Mouse (Mus musculus): ENCODE results near the gene Eif2b5. TPM values are rescaled to one million over a fixed set of nuclear protein-coding genes. Genes with fewer than 3 reads are reported as not detected.

The Eif2b5 gene
- polyA plus RNA-seq, 1 experiment from 2014 or later: 80.6 TPM

DNA sequence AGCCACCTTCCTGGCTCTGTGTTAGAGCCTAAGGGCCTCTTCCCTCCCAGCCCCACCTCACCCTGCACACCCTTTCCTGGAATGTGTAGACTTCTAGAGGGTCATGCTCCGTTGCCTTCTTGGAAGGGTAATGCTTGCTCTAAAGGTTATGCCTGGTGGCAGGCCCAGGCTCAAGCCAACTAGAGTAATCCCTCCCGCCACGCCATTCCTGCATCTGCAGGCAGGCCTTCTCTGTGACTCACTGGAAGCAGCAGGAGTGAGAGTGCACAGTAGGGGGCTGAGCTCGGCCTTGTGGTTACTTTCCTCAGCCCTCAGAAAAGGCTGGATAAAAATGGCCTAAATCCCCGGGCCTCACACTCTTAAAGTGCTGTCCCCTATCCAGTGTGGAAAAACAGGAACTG, 38.5 kb downstream of the Eif2b5 start:
- H3K9me3 ChIP-seq (replicated peaks; ENCODE audit: control insufficient read depth, low read length): no peaks in the 10 kb centered on the region
- 33% methylated on average over 5 of the region's 5 CpGs for WGBS
- peak overlapping the region; percentile 89 for H3K4me3 ChIP-seq (ENCODE audit: low read length)
- no peak for ATAC-seq (replicated peaks; ENCODE audit: extremely low read depth, insufficient read depth, low FRiP score)
- H3K4me2 ChIP-seq (ENCODE audit: low read depth, low read length): peak overlapping the region; percentile 82
- H3K9ac ChIP-seq (ENCODE audit: low read length): peak overlapping the region; percentile 98
- H3K4me1 ChIP-seq (ENCODE audit: control insufficient read depth, insufficient read depth, low read length): peaks cover 22% of the 10 kb centered on the region
- peaks cover 52% of the 10 kb centered on the region for H3K36me3 ChIP-seq (ENCODE audit: control insufficient read depth, insufficient read depth)
- H3K27ac ChIP-seq (ENCODE audit: low read length): peak overlapping the region; percentile 65
- no peaks in the 10 kb centered on the region for H3K27me3 ChIP-seq (ENCODE audit: control insufficient read depth, insufficient read depth, low read length)

- Histone ChIP-seq H3K27ac (ENCODE audit: low read length) (no peak overlapping the region; the same call in 1 of the 2 replicates), H3K4me1 (ENCODE audit: control insufficient read depth, insufficient read depth, low read length) (peaks cover 22% of the 10 kb centered on the region), H3K27me3 (ENCODE audit: control insufficient read depth, insufficient read depth, low read length) (no peaks in the 10 kb centered on the region), H3K4me3 (ENCODE audit: low read length) (peak overlapping the region; percentile 89), H3K4me2 (ENCODE audit: low read depth, low read length) (peak overlapping the region; percentile 82), H3K9me3 (replicated peaks; ENCODE audit: control insufficient read depth, low read length) (no peaks in the 10 kb centered on the region), H3K9ac (ENCODE audit: low read length) (peak overlapping the region; percentile 98), H3K36me3 (ENCODE audit: control insufficient read depth, insufficient read depth) (peaks cover 56% of the 10 kb centered on the region)
- WGBS: 34% methylated on average over 6 of the region's 6 CpGs
- no peak for ATAC-seq (replicated peaks; ENCODE audit: extremely low read depth, insufficient read depth, low FRiP score)
Measured at GRCm38 (mm10) chr16:20537601-20538320, 39.1 kb downstream of the Eif2b5 start.

DNA sequence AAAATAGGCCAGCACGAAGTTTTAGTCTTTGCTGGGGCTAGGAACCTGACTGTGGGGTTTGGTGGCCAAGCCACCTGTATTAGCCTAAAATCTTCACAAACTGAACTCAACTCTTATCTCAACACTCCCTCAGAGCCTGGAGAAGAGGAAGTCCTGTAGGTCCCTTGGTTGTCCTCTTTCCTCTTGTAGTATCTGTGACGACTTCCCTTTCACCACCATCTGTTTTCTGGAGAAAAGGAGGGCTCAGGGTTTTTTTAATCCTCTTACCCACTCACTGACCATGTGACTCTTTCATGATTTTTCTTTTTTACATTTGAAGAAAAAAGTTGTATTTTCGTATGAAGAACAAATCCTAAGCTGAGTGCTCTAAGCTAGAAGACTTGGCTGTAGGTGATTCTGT, 41.0 kb downstream of the Eif2b5 start:
- WGBS: 68% methylated on average over 3 of the region's 3 CpGs
- Histone ChIP-seq H3K4me1 (ENCODE audit: control insufficient read depth, insufficient read depth, low read length) (peaks cover 22% of the 10 kb centered on the region), H3K36me3 (ENCODE audit: control insufficient read depth, insufficient read depth) (peaks cover 62% of the 10 kb centered on the region), H3K4me3 (ENCODE audit: low read length) (no peak overlapping the region), H3K9me3 (replicated peaks; ENCODE audit: control insufficient read depth, low read length) (no peaks in the 10 kb centered on the region), H3K9ac (ENCODE audit: low read length) (no peak overlapping the region), H3K27ac (ENCODE audit: low read length) (no peak overlapping the region), H3K27me3 (ENCODE audit: control insufficient read depth, insufficient read depth, low read length) (no peaks in the 10 kb centered on the region), H3K4me2 (ENCODE audit: low read depth, low read length) (no peak overlapping the region)
- no peak for ATAC-seq (replicated peaks; ENCODE audit: extremely low read depth, insufficient read depth, low FRiP score)

- Histone ChIP-seq H3K27me3 (ENCODE audit: control insufficient read depth, insufficient read depth, low read length) (no peaks in the 10 kb centered on the region), H3K4me3 (ENCODE audit: low read length) (no peak overlapping the region), H3K9me3 (replicated peaks; ENCODE audit: control insufficient read depth, low read length) (no peaks in the 10 kb centered on the region), H3K27ac (ENCODE audit: low read length) (no peak overlapping the region), H3K9ac (ENCODE audit: low read length) (no peak overlapping the region), H3K4me2 (ENCODE audit: low read depth, low read length) (no peak overlapping the region), H3K36me3 (ENCODE audit: control insufficient read depth, insufficient read depth) (peaks cover 62% of the 10 kb centered on the region), H3K4me1 (ENCODE audit: control insufficient read depth, insufficient read depth, low read length) (peaks cover 22% of the 10 kb centered on the region)
- 70% methylated on average over 4 of the region's 4 CpGs for whole genome bisulfite sequencing
- ATAC-seq (replicated peaks; ENCODE audit: extremely low read depth, insufficient read depth, low FRiP score): no peak
Measured at GRCm38 (mm10) chr16:20540438-20540837, 41.8 kb downstream of the Eif2b5 start.

GRCm38 (mm10) chr16:20545696-20546095, 47.1 kb downstream of the Eif2b5 start:
- no peak for ATAC-seq (replicated peaks; ENCODE audit: extremely low read depth, insufficient read depth, low FRiP score)
- no peak overlapping the region for H3K4me2 ChIP-seq (ENCODE audit: low read depth, low read length)
- H3K9ac ChIP-seq (ENCODE audit: low read length): no peak overlapping the region
- no peak overlapping the region for H3K27ac ChIP-seq (ENCODE audit: low read length)
- peaks cover 13% of the 10 kb centered on the region for H3K4me1 ChIP-seq (ENCODE audit: control insufficient read depth, insufficient read depth, low read length)
- no peak overlapping the region for H3K4me3 ChIP-seq (ENCODE audit: low read length)
- 91% methylated on average over 10 of the region's 10 CpGs for WGBS
- H3K9me3 ChIP-seq (replicated peaks; ENCODE audit: control insufficient read depth, low read length): no peaks in the 10 kb centered on the region
- no peaks in the 10 kb centered on the region for H3K27me3 ChIP-seq (ENCODE audit: control insufficient read depth, insufficient read depth, low read length)
- H3K36me3 ChIP-seq (ENCODE audit: control insufficient read depth, insufficient read depth): peaks cover 33% of the 10 kb centered on the region

DNA sequence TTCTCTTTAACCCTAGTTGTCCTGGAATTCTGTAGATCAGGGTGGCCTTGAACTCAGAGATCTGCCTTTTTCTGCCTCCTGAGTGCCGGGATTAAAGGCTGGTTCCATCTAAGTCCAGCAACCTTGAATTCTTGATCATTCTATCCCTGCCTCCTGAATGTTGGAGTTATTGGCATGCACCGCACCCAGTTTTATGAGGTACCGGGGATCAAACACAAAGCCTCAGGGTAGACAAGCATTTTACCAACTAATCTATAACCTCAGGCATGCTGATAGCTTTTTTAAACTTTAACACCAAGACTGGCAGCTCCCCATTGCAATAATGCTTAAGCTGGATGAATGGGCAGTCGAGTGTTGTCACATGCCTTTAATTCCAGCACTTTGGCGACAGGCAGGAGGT, 48.8 kb downstream of the Eif2b5 start:
- WGBS: 47% methylated on average over 5 of the region's 5 CpGs
- Histone ChIP-seq H3K9ac (ENCODE audit: low read length) (peak overlapping the region; percentile 79), H3K36me3 (ENCODE audit: control insufficient read depth, insufficient read depth) (peaks cover 27% of the 10 kb centered on the region), H3K9me3 (replicated peaks; ENCODE audit: control insufficient read depth, low read length) (no peaks in the 10 kb centered on the region), H3K27me3 (ENCODE audit: control insufficient read depth, insufficient read depth, low read length) (no peaks in the 10 kb centered on the region), H3K4me1 (ENCODE audit: control insufficient read depth, insufficient read depth, low read length) (peaks cover 13% of the 10 kb centered on the region), H3K27ac (ENCODE audit: low read length) (peak overlapping the region; percentile 57), H3K4me2 (ENCODE audit: low read depth, low read length) (peak overlapping the region; percentile 69), H3K4me3 (ENCODE audit: low read length) (peak overlapping the region; percentile 84; the same call in 1 of the 2 replicates)
- ATAC-seq (replicated peaks; ENCODE audit: extremely low read depth, insufficient read depth, low FRiP score): no peak

DNA sequence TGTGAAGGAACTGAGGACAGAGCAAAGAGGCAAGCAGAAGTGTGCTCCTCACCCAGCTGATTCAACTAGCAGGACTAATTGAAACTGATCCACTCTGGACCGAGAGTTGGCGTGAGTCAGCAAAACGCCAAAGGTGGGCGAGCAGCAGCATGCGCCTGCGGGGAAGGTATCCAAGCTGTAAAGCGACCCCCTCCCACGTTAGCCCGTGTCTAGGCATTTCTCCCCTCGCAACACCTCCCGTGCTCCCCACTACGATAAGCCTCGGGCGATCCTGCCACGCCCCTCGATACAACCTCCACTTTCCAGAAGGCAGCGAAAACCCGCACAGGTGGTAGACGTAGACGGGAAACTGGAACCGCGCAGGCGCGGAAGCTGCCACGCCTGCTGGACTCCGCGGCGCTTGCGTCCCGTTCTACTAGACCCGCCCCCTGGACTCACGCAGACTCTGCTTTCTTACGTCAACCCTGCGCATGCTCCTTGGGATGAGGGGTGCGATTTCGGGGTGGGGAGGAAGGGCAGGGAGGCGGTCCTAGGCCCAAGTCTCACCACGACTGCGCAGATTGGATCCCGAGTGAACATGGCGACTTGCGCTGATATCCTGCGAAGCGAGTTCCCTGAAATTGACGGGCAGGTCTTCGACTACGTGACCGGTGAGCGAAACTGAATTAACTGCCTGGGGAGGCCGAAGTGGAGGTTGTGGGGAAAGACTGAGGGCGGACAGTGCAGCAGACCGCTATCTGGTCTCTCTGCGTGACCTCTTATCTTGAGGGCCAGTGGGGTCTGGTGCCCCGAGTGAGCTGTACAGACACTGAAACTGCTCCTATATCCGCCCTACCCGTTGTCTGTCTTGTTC, 49.7 kb downstream of the Eif2b5 start, which contains the start of gene Abcf3:
Gene Abcf3 (plus strand): TSS at position 482 of the 853 bp plus-strand sequence.
- Histone ChIP-seq H3K4me2 (ENCODE audit: low read depth, low read length) (peak within 1 kb of the TSS; percentile 71), H3K4me3 (ENCODE audit: low read length) (peak within 1 kb of the TSS; percentile 84), H3K27me3 (ENCODE audit: control insufficient read depth, insufficient read depth, low read length) (no peaks in the 10 kb centered on the region), H3K9me3 (replicated peaks; ENCODE audit: control insufficient read depth, low read length) (no peaks in the 10 kb centered on the region), H3K9ac (ENCODE audit: low read length) (peak within 1 kb of the TSS; percentile 87), H3K4me1 (ENCODE audit: control insufficient read depth, insufficient read depth, low read length) (peaks cover 13% of the 10 kb centered on the region), H3K36me3 (ENCODE audit: control insufficient read depth, insufficient read depth) (peaks cover 21% of the 10 kb centered on the region), H3K27ac (ENCODE audit: low read length) (peak within 1 kb of the TSS; percentile 71)
- under 1% methylated on average over 56 of the region's 56 CpGs for WGBS
- ATAC-seq (replicated peaks; ENCODE audit: extremely low read depth, insufficient read depth, low FRiP score): peak; percentile 100

DNA sequence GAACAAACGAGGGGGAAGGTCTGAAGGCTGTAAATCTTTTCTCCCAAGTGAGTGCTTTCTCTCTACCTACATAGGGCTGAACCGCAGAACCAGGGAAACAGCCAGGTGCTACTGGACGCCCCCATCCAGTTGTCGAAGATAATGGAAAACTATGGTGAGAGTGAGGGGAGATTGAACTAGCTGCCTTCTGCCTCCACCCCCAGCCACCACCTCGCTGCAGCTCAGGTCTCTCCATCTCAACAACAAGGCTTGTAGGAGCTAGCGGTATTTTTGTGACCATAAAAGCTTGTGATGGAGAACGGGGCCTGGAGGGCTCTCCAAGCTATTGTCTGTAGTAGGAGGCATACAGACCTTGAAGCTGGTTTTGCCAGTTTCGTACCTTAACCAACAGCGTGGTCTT, 50.5 kb downstream of the Eif2b5 start:
- H3K9me3 ChIP-seq (replicated peaks; ENCODE audit: control insufficient read depth, low read length): no peaks in the 10 kb centered on the region
- H3K4me3 ChIP-seq (ENCODE audit: low read length): peak overlapping the region; percentile 84
- no peak for ATAC-seq (replicated peaks; ENCODE audit: extremely low read depth, insufficient read depth, low FRiP score)
- H3K4me1 ChIP-seq (ENCODE audit: control insufficient read depth, insufficient read depth, low read length): peaks cover 13% of the 10 kb centered on the region
- H3K27me3 ChIP-seq (ENCODE audit: control insufficient read depth, insufficient read depth, low read length): no peaks in the 10 kb centered on the region
- H3K9ac ChIP-seq (ENCODE audit: low read length): peak overlapping the region; percentile 87
- peak overlapping the region; percentile 71 for H3K4me2 ChIP-seq (ENCODE audit: low read depth, low read length)
- no peak overlapping the region for H3K27ac ChIP-seq (ENCODE audit: low read length)
- peaks cover 18% of the 10 kb centered on the region for H3K36me3 ChIP-seq (ENCODE audit: control insufficient read depth, insufficient read depth)
- 44% methylated on average over 9 of the region's 9 CpGs for WGBS

DNA sequence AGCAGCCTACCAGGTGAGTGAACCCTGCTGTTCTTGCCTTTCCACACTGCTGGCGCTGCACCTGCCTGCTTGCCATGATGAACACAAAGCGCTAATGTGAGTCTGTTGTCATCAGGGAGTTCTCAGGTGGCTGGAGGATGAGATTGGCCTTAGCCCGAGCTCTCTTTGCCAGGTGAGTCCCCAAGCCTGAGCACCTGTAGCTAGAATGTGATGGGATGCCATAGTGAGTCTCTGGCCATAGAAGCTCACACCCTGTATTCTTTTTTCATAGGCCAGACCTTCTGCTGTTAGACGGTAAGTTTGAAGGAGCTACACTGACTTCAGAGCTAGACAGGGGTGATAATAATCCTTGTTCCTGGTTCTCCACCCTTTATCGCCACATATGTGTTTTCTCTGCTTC, 53.1 kb downstream of the Eif2b5 start:
- no peak overlapping the region for H3K9ac ChIP-seq (ENCODE audit: low read length)
- H3K27me3 ChIP-seq (ENCODE audit: control insufficient read depth, insufficient read depth, low read length): no peaks in the 10 kb centered on the region
- no peaks in the 10 kb centered on the region for H3K9me3 ChIP-seq (replicated peaks; ENCODE audit: control insufficient read depth, low read length)
- ATAC-seq (replicated peaks; ENCODE audit: extremely low read depth, insufficient read depth, low FRiP score): no peak
- no peak overlapping the region for H3K4me3 ChIP-seq (ENCODE audit: low read length)
- H3K27ac ChIP-seq (ENCODE audit: low read length): no peak overlapping the region
- 96% methylated on average over 5 of the region's 5 CpGs for WGBS
- H3K36me3 ChIP-seq (ENCODE audit: control insufficient read depth, insufficient read depth): peaks cover 23% of the 10 kb centered on the region
- no peak overlapping the region for H3K4me2 ChIP-seq (ENCODE audit: low read depth, low read length)
- peaks cover 13% of the 10 kb centered on the region for H3K4me1 ChIP-seq (ENCODE audit: control insufficient read depth, insufficient read depth, low read length)
